Mouse (Mus musculus) CH12.LX (cell line): ENCODE data around the gene Dennd1a. TPM values are rescaled to one million over a fixed set of nuclear protein-coding genes. Genes with fewer than 3 reads are reported as not detected.

Source experiments
- DNase-seq: peaks from one replicate; pipeline ENCODE4 v3.0.0-alpha.2; 2013; ENCODE audit errors: extremely low read depth
- H3K27ac ChIP-seq: 2 replicates; pipeline ENCODE4 v1.5.1; 2012; ENCODE audit warnings: low read depth, mild to moderate bottlenecking, control low read depth, moderate library complexity; ENCODE audit not compliant: insufficient read depth
- H3K27me3 ChIP-seq: replicated peaks from 2 replicates; pipeline ENCODE3; 2012; ENCODE audit warnings: inconsistent platforms
- H3K36me3 ChIP-seq, 2 experiments: replicated peaks in 1 of 2; 2 replicates each; pipeline versions ENCODE3 to v1.6.1; 2012; ENCODE audit warnings: inconsistent platforms in 1 of 2, low read length in 1 of 2, mild to moderate bottlenecking in 1 of 2, mixed read lengths in 1 of 2, moderate library complexity in 1 of 2; ENCODE audit not compliant: control insufficient read depth in 1 of 2, insufficient read depth in 1 of 2
- H3K4me1 ChIP-seq, 2 experiments: 2 replicates each; pipeline ENCODE4 v1.6.1; 2012; ENCODE audit warnings: inconsistent platforms in 1 of 2, moderate library complexity in 1 of 2; ENCODE audit not compliant: insufficient read depth in 2 of 2, control insufficient read depth in 1 of 2
- H3K4me2 ChIP-seq: 2 replicates; pipeline ENCODE4 v1.6.1; 2012; ENCODE audit warnings: low read depth, mild to moderate bottlenecking, control low read depth; ENCODE audit not compliant: poor library complexity, insufficient read depth, severe bottlenecking
- H3K4me3 ChIP-seq, 3 experiments: fragments of 150-350 bp in 1 of 3; sonication (generic) in 1 of 3; replicated peaks in 1 of 3; 2 replicates each; pipeline versions ENCODE3 to v1.5.1; 2011 to 2012; ENCODE audit warnings: low read depth in 2 of 3, low read length in 2 of 3, mild to moderate bottlenecking in 2 of 3, moderate library complexity in 2 of 3, control low read depth in 1 of 3, improper control_type of control experiment in 1 of 3, inconsistent platforms in 1 of 3, mixed read lengths in 1 of 3; ENCODE audit not compliant: poor library complexity in 1 of 3
- H3K79me2 ChIP-seq: replicated peaks from 2 replicates; pipeline ENCODE4 v1.6.1; 2012; ENCODE audit warnings: mild to moderate bottlenecking, moderate library complexity; ENCODE audit not compliant: control insufficient read depth, poor library complexity, insufficient read depth, severe bottlenecking; ENCODE audit errors: extremely low read depth
- H3K9ac ChIP-seq: 2 replicates; pipeline ENCODE4 v1.6.1; 2012; ENCODE audit warnings: low read depth, mild to moderate bottlenecking, control low read depth, moderate library complexity; ENCODE audit not compliant: insufficient read depth
- H3K9me3 ChIP-seq: replicated peaks from 2 replicates; pipeline ENCODE3; 2012; ENCODE audit warnings: low read length, inconsistent platforms, mixed read lengths
- BHLHE40 ChIP-seq: IDR thresholded peaks from 2 replicates; pipeline ENCODE4 v1.6.1; 2011; ENCODE audit warnings: mild to moderate bottlenecking, low read depth, low read length, improper control_type of control experiment
- CHD1 ChIP-seq: IDR thresholded peaks from 2 replicates; pipeline ENCODE4 v1.6.1; 2012; ENCODE audit warnings: low read depth, low read length, improper control_type of control experiment, inconsistent platforms
- CHD2 ChIP-seq: IDR thresholded peaks from 2 replicates; pipeline ENCODE4 v1.6.1; 2011; ENCODE audit warnings: low read length, improper control_type of control experiment
- E2F4 ChIP-seq: IDR thresholded peaks from 2 replicates; pipeline ENCODE4 v1.6.1; 2011; ENCODE audit warnings: low read depth, low read length, improper control_type of control experiment; ENCODE audit not compliant: insufficient replicate concordance
- EP300 ChIP-seq: IDR thresholded peaks from 2 replicates; pipeline ENCODE4 v1.6.1; 2011; ENCODE audit warnings: low read length, improper control_type of control experiment
- GABPA ChIP-seq: IDR thresholded peaks from 2 replicates; pipeline ENCODE4 v1.6.1; 2012; ENCODE audit warnings: low read depth, low read length, improper control_type of control experiment, inconsistent platforms; ENCODE audit not compliant: insufficient replicate concordance
- JUN ChIP-seq: IDR thresholded peaks from 2 replicates; pipeline ENCODE4 v1.6.1; 2011; ENCODE audit warnings: low read depth, mild to moderate bottlenecking, low read length, improper control_type of control experiment, moderate library complexity; ENCODE audit not compliant: insufficient read depth
- KAT2A ChIP-seq: IDR thresholded peaks from 2 replicates; pipeline ENCODE4 v1.6.1; 2012; ENCODE audit warnings: low read length, improper control_type of control experiment, inconsistent platforms; ENCODE audit not compliant: insufficient replicate concordance
- MAX ChIP-seq: IDR thresholded peaks from 2 replicates; pipeline ENCODE4 v1.6.1; 2011; ENCODE audit warnings: low read length, improper control_type of control experiment
- MXI1 ChIP-seq: IDR thresholded peaks from 2 replicates; pipeline ENCODE4 v1.6.1; 2011; ENCODE audit warnings: mild to moderate bottlenecking, low read depth, low read length, improper control_type of control experiment
- NELFE ChIP-seq: IDR thresholded peaks from 2 replicates; pipeline ENCODE4 v1.6.1; 2011; ENCODE audit warnings: low read depth, low read length, improper control_type of control experiment
- POLR2A ChIP-seq: IDR thresholded peaks from 2 replicates; pipeline ENCODE4 v1.6.1; 2011; ENCODE audit warnings: low read depth, mild to moderate bottlenecking, improper control_type of control experiment, low read length
- POLR2AphosphoS2 ChIP-seq: IDR thresholded peaks from 2 replicates; pipeline ENCODE4 v1.6.1; 2011; ENCODE audit warnings: low read depth, low read length, improper control_type of control experiment
- RAD21 ChIP-seq: IDR thresholded peaks from 2 replicates; pipeline ENCODE4 v1.6.1; 2011; ENCODE audit warnings: low read depth, mild to moderate bottlenecking, low read length, improper control_type of control experiment, moderate library complexity
- SIN3A ChIP-seq: IDR thresholded peaks from 2 replicates; pipeline ENCODE4 v1.6.1; 2012; ENCODE audit warnings: low read length, improper control_type of control experiment, inconsistent platforms
- SMC3 ChIP-seq: IDR thresholded peaks from 2 replicates; pipeline ENCODE4 v1.6.1; 2011; ENCODE audit warnings: low read depth, low read length, improper control_type of control experiment
- TBP ChIP-seq: conservative IDR thresholded peaks from 2 replicates; pipeline ENCODE4 v1.6.1; 2011; ENCODE audit warnings: low read depth, low read length, improper control_type of control experiment
- TCF12 ChIP-seq: IDR thresholded peaks from 2 replicates; pipeline ENCODE4 v1.6.1; 2014; ENCODE audit warnings: low read depth, mild to moderate bottlenecking, inconsistent platforms, low read length, improper control_type of control experiment
- USF1 ChIP-seq: IDR thresholded peaks from 2 replicates; pipeline ENCODE4 v1.6.1; 2014; ENCODE audit warnings: low read depth, mild to moderate bottlenecking, inconsistent platforms, low read length, improper control_type of control experiment
- dilution Hi-C: fragments of 300-500 bp; cut with MboI; formaldehyde crosslinking; loops from 2 replicates; pipeline ENCODE4 v1.14.3; 2020; ENCODE audit warnings: low sequenced_read_pairs; ENCODE audit not compliant: extremely low pct_unique_long_range_greater_than_20kb, extremely low pct_ligation_motif_present
- in situ Hi-C: fragments of 300-500 bp; cut with MboI; formaldehyde crosslinking; loops from 3 replicates; pipeline ENCODE4 v1.14.3; 2019; ENCODE audit warnings: low sequenced_read_pairs, low pct_ligation_motif_present, low pct_unique_long_range_greater_than_20kb, mixed read lengths
- polyA plus RNA-seq: library from polyadenylated mRNA; unstranded; fragments of >175 nt; gene quantifications from 2 replicates; pipeline ENCODE4 v1.2.1, GENCODE M21; 2012; ENCODE audit warnings: low read depth; ENCODE audit not compliant: insufficient read length
- total RNA-seq, 2 experiments: library from RNA; depleted of rRNA; stranded (reverse); fragments of 300-350 nt in 1 of 2; fragments of >200 nt in 1 of 2; gene quantifications; 2 replicates each; pipeline ENCODE4 v1.2.3; 2012 to 2014

The Dennd1a gene
- total and polyA plus RNA-seq, 3 experiments: 2.7 to 7.3 (median 4.3) TPM

- peaks cover 4% of the 10 kb centered on the region for H3K9me3 ChIP-seq
- no peak for DNase-seq
- dilution Hi-C loops: no loop called here
- H3K27me3 ChIP-seq: peaks cover 2% of the 10 kb centered on the region
- H3K79me2 ChIP-seq: no peaks in the 10 kb centered on the region
- in situ Hi-C loops: no loop called here
- peaks cover 21 to 22% of the 10 kb centered on the region in 2 experiments for H3K4me1 ChIP-seq
- no peak overlapping the region for H3K27ac ChIP-seq
- no peaks in the 10 kb centered on the region for H3K36me3 ChIP-seq
- TF ChIP-seq JUN (no peak), EP300 (no peak)
- no peak overlapping the region for H3K4me2 ChIP-seq
- H3K9ac ChIP-seq: no peak overlapping the region
- no peak overlapping the region for H3K4me3 ChIP-seq
These were observed 502.7 kb downstream of the Dennd1a start for GRCm38 (mm10) chr2:37784473-37784872.

GRCm38 (mm10) chr2:37782002-37782401 is 505.2 kb downstream of the Dennd1a start:
- H3K79me2 ChIP-seq: no peaks in the 10 kb centered on the region
- TF ChIP-seq NELFE (no peak), GABPA (no peak), KAT2A (no peak), POLR2A (no peak), CHD1 (no peak), MXI1 (no peak), SMC3 (no peak), MAX (no peak)
- peaks cover 4% of the 10 kb centered on the region for H3K9me3 ChIP-seq
- dilution Hi-C loops: no loop called here
- no peak overlapping the region for H3K27ac ChIP-seq
- no peak overlapping the region for H3K4me3 ChIP-seq
- H3K27me3 ChIP-seq: no peaks in the 10 kb centered on the region
- no peak overlapping the region for H3K9ac ChIP-seq
- H3K36me3 ChIP-seq: no peaks in the 10 kb centered on the region
- no peak for DNase-seq
- in situ Hi-C loops: no loop called here
- H3K4me1 ChIP-seq: peaks cover 22 to 23% of the 10 kb centered on the region in 2 experiments
- H3K4me2 ChIP-seq: no peak overlapping the region

GRCm38 (mm10) chr2:37781421-37781820 is 505.8 kb downstream of the Dennd1a start:
- in situ Hi-C loops: no loop called here

More at GRCm38 (mm10) chr2:37781421-37781820, 505.8 kb downstream of the Dennd1a start:
- no peak for DNase-seq
- Histone ChIP-seq H3K27me3 (no peaks in the 10 kb centered on the region), H3K9ac (no peak overlapping the region), H3K4me1 (peaks cover 17 to 23% of the 10 kb centered on the region in 2 experiments), H3K36me3 (no peaks in the 10 kb centered on the region), H3K79me2 (no peaks in the 10 kb centered on the region), H3K9me3 (peaks cover 2% of the 10 kb centered on the region), H3K27ac (no peak overlapping the region), H3K4me2 (no peak overlapping the region), H3K4me3 (no peak overlapping the region)
- TF ChIP-seq BHLHE40 (no peak), POLR2A (no peak), POLR2AphosphoS2 (no peak), CHD2 (no peak), TCF12 (no peak), SIN3A (no peak), KAT2A (no peak), USF1 (no peak), E2F4 (no peak), TBP (no peak), RAD21 (no peak)
- dilution Hi-C loops: no loop called here
